Mouse (Mus musculus) cerebellum, adult (tissue): ENCODE data around the gene Fbln2.

Experiments used
- ATAC-seq: cut with Nextera tagmentation; 2 replicates; pipeline ENCODE4 v1.9.2; 2017; ENCODE audit warnings: mild to moderate bottlenecking, moderate library complexity, mixed read lengths; ENCODE audit not compliant: insufficient number of reproducible peaks, low FRiP score, low TSS enrichment

Fbln2 gene

GRCm38 (mm10) chr6:91191465-91191864 lies 20.8 kb upstream of the Fbln2 start:
- no peak for ATAC-seq

GRCm38 (mm10) chr6:91192421-91192820 lies 19.8 kb upstream of the Fbln2 start:
- no peak for ATAC-seq

GRCm38 (mm10) chr6:91192851-91193545 lies 19.3 kb upstream of the Fbln2 start:
- no peak for ATAC-seq

GRCm38 (mm10) chr6:91198456-91198855 lies 13.8 kb upstream of the Fbln2 start:
- ATAC-seq, result no peak

- ATAC-seq, result no peak
Observed at GRCm38 (mm10) chr6:91200429-91201188, 11.6 kb upstream of the Fbln2 start.

GRCm38 (mm10) chr6:91201881-91202341 lies 10.3 kb upstream of the Fbln2 start:
- ATAC-seq, result no peak

GRCm38 (mm10) chr6:91202571-91202970 lies 9.7 kb upstream of the Fbln2 start:
- ATAC-seq, result no peak

- no peak for ATAC-seq
Observed at GRCm38 (mm10) chr6:91205346-91205745, 6.9 kb upstream of the Fbln2 start.

- ATAC-seq, result no peak
Observed at GRCm38 (mm10) chr6:91205791-91206190, 6.5 kb upstream of the Fbln2 start.

GRCm38 (mm10) chr6:91207491-91207890 lies 4.8 kb upstream of the Fbln2 start:
- no peak for ATAC-seq

GRCm38 (mm10) chr6:91209780-91210179 lies 2.5 kb upstream of the Fbln2 start:
- no peak for ATAC-seq

GRCm38 (mm10) chr6:91210852-91211251 lies 1.4 kb upstream of the Fbln2 start:
- ATAC-seq, result no peak

- ATAC-seq, result no peak
Observed at GRCm38 (mm10) chr6:91212571-91212970, 316 bp downstream of the Fbln2 start.

GRCm38 (mm10) chr6:91213287-91214218 lies 1.3 kb downstream of the Fbln2 start:
- no peak for ATAC-seq

GRCm38 (mm10) chr6:91215454-91215853 lies 3.2 kb downstream of the Fbln2 start:
- ATAC-seq, result no peak

- no peak for ATAC-seq
Observed at GRCm38 (mm10) chr6:91218445-91218844, 6.2 kb downstream of the Fbln2 start.

- ATAC-seq, result no peak
Observed at GRCm38 (mm10) chr6:91218871-91219270, 6.6 kb downstream of the Fbln2 start.

- ATAC-seq, result no peak
Observed at GRCm38 (mm10) chr6:91220062-91220461, 7.8 kb downstream of the Fbln2 start.

- ATAC-seq, result no peak
Observed at GRCm38 (mm10) chr6:91221094-91221493, 8.8 kb downstream of the Fbln2 start.

GRCm38 (mm10) chr6:91222694-91223346 lies 10.6 kb downstream of the Fbln2 start:
- no peak for ATAC-seq
